Mouse (Mus musculus) cerebellum, adult 11 months (tissue): ENCODE measurements around the gene Fntb.

ENCODE experiments used
- DNase-seq: peaks from one replicate; pipeline ENCODE4 v3.0.0; 2022

Gene Fntb

DNA sequence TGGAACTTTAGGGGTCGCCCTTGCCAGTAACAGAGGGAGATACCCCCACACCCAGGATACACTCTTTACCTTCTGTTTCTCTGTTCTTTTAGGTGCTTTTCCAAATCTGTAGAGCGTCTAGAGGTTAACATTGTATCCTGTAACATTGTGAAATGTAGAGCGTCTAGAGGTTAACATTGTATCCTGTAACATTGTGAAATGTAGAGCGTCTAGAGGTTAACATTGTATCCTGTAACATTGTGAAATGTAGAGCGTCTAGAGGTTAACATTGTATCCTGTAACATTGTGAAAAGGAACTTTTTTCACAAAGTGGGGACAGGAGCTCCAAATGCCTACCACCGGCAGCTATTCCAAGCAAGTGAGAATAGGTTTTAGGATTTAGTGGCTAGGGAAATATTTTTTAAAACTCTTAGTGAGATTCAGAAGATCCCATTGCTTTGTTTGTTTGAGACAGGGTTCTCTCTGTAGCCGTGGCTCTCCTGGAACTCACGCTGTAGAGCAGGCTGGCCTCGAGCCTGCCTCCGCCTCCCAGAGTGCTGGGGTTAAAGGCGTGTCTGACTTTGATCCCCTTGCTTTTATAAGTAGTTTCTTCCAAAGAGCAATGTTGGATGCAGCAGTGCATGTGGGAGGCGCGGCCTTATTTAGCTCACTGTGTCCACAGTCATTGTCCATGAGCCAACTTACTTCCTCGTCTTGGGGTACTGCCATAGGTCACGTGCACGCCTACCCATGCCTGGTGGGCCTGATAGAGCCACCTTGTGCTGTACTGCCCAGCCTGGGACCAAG, 127.7 kb downstream of the Fntb start:
- no peak for DNase-seq

DNA sequence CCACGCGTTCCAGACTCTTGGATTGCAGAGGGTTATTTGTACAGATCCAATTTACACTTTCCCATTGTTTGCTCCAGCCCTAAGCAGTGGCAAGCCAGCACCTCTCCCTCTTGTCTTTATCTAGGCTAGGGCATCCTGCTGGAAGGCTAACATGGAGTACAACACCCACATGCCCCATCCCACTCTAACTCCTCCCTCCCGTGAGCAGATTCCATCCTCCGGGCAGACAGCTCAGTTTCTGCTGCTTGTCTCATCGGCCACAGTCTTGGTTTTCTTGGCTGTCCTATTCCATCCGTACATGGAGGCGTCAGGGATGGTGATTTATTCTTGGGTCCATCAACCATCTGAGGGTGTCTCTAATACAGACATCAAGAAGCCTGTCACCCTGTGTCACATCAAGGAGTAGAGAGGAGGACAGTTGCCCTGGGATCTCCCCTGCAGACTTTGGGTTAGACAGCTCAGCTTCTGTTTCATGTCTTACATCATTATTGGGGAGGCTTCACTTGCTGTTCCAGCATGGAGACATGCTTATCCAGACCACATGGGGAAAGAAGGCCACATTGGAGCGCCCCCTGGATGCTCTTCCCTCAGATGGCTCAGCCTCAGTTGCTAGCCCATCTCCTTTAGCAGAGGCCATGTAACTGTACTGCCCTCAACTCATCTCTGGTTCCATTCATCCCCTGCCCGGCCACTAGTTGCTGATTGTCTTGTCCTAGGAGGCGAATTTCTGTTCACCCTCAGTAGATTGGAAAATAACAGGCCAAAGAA, 129.6 kb downstream of the Fntb start:
- DNase-seq: no peak

DNA sequence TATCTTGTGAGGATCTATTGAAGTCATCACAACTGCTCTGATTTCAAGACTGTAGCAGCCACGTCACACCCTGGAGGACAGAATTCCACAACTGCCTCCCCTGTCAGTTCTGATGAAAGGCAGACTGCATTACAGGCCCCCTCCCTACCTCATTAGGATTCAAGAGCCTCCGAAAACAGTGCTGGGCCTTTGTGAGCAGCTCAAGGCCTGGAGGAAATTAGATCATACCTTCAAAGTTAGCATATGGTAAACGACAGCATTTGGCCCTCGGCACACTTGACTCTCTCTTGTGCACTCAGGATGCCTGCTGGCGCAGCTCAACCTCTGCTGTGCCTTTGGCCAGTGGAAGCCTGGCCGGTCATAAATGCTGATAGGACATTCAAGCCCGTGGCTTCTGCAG, 130.4 kb downstream of the Fntb start:
- DNase-seq: peak; percentile 74

DNA sequence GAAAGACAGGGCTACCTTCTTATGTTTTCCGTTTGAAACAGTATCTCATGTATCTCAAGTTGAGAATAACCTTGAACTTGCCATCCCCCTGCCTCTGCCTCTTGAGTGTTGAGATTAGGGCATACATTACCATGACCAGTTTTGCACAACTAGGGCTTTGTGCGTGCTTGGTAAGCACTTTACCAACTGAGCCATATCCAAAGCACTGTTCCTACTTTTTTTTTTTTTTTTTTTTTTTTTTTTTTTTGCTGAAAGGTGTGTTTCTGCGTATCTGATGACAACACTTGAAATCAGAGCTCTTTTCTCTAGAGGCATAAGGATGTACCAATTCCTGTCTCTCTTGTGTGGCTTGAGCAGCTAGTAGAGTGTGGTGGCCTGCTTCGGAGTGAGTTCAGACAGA, 131.2 kb downstream of the Fntb start:
- DNase-seq: no peak

DNA sequence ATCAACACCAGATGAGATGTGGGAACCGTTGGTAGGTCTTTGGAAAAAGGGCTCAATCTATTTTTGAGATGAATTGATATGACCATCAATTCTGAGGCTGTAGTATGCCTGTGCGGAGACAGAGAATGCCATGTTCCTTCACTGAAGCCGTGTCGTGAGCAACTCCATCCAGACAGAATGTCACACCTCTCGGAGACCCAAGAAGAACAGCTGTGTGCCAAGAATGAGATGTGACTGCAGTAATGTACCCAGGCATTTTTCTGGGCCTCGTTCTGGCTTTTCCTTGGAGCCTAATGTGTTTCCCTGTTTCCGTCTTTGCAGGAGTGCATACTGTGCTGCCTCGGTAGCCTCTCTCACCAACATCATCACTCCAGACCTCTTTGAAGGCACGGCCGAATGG, 131.6 kb downstream of the Fntb start:
- no peak for DNase-seq

DNA sequence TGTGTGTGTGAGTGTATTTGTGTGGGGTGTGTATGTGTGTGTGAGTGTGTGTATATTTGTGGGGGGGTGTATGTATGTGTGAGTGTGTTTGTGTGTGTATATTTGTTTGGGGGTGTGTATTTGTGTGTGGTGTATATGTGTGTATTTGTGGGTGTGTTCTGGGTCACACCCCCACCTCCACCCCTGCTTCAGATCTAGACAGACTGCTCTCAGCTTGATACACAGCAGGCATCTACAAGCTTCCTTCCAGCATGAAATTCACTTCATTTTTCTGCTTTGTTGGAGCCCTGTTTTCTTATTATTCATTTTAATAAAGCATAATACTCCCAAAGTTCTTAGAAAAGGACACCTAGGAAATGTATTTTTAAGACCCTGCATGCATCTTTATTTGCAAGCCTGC, 132.8 kb downstream of the Fntb start:
- no peak for DNase-seq

DNA sequence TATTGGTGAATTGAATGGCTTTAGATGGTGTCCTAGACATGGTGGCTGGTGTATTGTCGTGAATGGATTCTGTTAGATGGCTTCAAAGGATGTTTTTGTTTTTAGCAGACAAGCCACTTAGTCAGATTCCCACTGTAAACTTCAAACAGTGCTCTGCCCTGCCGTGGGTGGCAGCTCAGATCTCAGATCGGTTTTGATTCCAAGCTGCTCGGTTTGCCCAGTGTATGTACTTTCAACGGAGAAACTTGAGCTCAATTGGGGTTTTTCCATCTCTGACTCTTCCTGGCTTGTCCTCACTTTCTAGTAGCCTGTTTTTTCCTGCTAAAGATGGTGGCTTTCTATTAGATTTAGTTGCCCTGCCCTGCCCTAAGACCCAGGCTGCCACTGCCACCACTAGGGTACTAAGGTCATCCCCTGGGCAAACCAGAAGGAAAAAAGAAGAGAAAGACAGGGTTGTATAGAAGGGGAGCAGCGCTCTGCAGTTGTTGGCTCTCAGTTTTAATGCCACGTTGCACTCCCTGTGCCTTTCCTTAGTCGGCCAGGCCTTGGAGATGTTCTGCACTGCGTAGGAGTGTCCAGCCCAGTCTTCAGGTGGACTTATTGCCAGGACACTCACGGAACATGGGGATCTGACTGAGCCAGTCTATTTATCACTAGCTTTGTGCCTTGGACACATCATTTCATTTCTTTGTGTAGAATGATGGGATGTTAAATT, 134.0 kb downstream of the Fntb start:
- DNase-seq: no peak

DNA sequence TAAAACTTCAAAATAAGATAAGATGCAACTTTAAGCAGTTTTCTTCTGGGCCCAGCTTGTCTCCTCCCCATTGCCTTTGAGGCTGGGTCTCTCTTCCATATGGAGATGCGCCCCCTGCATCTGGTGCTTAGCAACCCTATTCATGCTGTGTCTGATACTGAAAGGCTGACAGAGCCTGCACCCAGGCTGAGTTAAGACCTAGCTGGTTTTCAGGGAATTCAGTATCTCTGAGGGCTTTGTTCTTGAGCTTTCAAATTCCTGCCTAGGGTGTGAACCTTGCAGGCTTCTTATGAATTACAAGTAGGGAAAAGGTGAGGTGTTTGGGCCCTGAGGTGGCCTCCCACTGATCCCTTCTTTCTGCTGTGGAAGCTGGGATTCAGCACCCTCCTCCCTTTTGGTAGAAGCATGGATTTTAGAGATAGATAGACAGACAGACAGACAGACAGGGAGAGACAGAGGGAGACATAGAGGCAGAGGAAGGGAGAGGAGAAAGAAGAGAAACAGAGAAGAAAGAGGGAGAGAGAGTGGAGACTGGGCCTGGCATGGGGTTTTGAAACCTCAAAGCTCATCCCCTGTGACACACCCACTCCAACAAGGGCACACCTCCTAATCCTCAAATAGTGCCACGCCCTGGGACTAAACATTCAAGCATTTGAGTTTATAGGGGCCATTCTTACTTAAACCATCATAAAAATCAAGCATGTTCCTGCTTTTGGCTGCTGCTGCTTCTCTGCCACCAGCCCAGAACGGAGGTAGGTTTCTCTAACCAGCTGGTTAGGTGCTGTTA, 136.3 kb downstream of the Fntb start:
- no peak for DNase-seq

DNA sequence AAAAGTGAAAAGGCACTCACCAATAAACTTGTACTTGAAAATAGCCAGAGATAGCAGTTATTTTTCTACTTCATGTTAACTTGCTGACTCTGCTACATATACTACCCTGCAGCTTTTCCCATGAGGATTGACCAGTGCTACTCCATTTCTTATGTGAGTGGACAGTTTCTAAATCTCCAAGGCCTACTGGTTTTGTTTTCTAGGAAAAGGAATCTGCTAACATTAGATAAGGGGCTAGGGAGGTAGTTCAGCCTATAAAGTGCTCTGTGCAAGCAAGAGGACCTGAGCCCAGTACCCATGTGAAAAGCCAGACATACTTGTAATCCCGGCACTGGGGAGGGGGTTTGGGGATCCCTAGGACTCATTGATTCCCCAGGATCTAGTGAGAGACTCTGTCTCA, 140.9 kb downstream of the Fntb start:
- DNase-seq: no peak

DNA sequence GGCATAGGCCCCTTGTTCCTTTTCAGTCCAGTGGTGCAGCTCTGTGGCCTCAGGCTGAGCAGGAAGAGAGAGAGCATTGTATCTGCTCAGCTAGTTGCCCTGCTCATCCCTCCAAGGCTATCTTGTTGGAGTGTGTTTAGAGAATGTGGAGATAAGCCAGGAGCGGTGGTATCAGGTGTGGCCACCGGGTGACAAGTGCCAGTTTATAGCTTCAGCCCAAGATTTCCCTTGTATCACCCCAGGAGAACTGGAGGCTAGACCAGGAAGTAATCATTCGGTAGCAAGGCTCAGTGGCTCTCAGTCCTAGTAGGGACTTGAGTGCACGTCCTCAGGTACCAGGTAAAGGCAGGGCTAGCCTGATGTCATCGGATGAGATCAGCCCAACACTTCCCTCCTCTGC, 143.8 kb downstream of the Fntb start:
- no peak for DNase-seq

DNA sequence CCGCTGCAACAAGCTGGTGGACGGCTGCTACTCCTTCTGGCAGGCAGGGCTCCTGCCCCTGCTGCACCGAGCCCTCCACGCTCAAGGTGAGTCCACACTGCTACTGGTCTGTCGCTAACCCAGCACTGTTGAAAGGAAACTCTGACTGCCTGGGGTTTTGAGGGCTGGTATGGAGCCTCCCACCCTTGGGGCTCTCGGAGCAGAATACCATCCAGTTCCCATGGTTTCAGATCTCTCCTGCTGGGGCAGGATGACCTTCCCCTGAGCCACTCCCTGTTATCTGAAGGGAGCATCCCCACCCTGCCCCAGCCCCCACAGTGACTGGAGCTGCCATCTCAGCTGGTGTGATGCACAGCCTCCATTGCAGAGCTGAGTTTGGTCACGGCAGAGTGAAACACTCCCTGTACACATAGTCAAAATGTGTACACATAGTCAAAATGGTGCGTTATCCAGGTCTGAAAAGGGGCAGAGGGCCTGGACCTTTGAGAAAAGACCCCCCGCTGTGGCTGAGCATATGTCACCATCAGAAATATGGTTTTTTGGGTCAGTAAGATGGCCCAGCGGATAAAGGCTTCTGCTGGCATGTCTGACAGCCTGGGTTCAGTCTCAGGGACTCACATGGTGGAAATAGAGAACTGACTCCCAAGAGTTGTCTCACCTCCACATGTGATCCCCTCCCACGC, 145.0 kb downstream of the Fntb start:
- peak; percentile 69 for DNase-seq

DNA sequence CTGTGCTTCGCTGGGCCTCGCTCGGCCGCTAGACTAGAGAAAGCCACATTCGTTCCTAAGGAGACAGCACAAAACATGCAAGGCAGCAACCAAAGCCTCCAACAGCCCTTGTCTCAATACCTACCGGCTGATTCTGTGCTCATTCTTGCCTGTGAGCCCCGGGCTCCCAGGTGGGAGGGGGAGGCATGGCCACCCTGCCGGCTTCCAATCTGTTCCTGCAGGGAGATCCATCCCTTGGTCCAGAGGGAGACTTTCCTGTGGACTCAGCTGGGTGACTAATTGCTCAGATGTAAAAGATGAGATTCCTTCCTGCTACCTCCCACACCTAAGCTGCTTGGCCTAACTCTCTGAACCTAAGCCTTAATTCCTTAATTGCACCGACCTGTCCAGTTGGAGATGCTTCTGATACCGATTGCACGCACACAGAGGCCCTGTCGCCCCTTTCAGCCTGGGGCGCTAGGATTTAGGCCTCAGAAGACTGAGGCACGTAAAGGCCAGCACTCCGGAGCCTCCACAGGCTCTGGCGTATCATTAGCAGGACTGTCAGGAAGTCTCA, 145.9 kb downstream of the Fntb start:
- peak; percentile 86 for DNase-seq

DNA sequence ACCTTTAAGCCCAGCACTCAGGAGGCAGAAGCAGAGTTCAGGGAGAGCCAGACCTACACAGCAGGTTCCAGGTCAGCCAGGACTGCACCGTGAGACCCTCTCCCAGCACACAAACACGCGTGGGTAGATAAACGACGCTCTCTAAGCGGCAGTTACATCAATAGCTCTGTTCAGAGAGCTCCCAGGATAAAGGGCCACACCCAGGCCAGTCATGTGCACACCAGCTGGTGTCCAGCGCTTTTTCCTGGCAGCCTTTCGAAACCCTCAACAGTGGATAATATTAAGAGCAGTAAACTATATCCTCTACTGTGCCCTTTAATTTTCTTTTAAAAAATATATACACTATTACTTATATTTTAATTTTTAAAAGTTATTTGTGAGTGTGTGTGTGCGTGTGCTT, 146.8 kb downstream of the Fntb start:
- no peak for DNase-seq

DNA sequence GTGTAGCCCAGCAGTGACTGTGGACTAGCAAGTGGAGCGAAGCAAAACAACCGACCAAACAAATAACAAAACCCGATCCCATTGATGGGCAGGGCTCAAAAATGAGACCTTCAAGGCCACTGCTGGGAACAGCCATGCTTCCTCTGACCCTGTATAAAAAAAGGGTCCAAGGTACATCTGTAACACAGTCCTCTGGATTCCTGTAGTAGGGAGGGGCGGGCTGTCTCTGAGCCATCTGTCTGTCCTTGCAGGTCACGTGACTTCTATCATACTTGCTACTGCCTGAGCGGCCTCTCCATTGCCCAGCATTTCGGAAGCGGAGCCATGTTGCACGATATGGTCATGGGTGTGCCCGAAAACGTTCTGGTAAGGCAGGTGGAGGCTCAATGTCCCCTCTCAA, 150.8 kb downstream of the Fntb start:
- DNase-seq: no peak

DNA sequence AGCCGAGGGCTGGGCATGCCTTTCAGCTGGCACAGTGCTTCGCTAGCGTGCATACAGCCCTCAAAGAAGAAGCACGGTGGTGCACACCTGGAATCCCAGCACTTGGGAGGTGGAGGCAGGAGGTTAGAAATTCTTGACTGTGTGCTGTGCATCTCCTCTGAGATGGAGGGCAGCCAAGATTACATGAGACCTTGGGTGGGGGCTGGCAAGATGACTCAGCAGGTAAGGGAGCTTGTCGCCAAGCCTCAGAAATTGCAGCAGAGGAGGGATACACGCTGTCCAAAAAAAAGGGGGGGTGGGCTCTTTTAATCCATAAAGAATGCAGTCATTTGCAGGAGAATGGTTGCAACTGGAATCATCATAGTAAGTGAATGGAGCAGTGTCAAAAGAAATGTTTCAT, 152.7 kb downstream of the Fntb start:
- DNase-seq: no peak

DNA sequence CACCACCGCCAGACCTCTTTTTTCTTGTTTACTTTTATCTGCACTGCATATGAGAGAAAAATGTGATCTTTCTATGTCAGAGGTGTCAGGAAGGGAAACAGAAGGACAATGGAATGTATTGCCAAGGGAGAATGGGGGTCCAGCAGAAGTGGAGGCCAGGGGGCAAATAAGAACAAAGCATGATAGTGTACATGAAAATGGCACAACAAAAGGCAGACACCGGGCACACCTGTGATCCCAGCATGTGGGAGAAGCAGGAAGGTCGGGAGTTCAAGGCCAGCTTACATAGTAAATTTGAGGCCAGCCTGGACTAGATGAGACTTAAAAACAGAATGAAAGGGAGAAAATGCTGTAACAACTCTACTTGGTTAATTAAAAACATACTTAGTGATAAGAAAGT, 153.5 kb downstream of the Fntb start:
- DNase-seq: no peak

DNA sequence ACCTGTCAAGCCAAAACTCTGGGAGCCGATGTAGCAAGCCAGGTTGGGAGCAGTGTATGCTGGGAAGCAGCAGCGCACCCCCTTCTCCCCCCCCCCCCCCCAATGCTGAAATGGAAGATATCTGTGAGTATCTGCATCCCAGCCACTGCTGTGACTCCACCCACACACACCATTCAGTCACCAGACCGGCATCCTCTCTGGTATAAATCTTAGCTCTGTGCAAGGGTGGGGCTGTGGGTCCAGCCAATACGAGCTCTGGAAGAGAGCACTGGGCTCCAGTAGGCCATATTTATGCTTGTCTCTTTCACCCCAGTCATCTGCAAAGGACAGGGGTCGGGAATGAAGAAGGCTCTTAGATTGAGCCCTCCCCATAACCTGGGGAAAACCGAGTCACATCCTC, 155.0 kb downstream of the Fntb start:
- no peak for DNase-seq

DNA sequence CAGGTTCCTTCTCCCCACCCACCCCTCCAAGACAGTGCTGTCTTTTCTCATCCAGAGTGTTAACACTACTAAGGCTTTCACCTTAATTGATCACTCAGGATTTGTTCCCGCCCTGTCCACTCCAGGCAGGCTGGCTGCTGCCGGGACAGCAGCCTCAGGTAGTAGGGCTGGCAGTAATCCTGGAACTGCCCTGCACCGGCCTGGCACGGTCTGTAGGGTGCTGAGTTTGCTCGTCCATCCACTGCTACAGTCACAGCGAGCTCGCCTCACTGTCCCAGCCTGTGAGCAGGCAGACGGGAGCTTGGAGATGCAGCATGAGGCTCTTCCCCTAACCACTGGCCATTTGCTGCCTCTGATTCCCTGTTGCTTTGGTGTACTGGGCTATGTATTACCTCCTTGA, 155.6 kb downstream of the Fntb start:
- DNase-seq: no peak

DNA sequence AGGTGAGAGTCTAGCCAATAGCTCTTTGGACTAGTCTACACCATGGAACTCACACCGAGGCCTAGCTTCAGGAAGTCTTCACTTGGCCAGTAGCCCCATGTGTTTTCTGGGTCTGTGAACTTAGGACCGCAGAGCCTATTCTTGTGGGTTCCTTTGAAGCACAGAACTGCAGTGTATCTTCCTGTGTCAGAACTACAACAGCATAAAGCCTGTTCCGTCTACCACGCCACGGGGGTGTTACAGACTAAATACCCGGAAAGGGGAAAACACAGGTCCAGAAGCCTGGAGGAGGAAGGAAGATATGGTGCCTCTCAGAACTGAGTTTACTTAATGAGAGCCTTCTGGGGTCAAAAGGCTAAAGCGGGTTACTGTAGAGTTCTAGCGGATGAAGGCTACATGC, 157.7 kb downstream of the Fntb start:
- DNase-seq: no peak

DNA sequence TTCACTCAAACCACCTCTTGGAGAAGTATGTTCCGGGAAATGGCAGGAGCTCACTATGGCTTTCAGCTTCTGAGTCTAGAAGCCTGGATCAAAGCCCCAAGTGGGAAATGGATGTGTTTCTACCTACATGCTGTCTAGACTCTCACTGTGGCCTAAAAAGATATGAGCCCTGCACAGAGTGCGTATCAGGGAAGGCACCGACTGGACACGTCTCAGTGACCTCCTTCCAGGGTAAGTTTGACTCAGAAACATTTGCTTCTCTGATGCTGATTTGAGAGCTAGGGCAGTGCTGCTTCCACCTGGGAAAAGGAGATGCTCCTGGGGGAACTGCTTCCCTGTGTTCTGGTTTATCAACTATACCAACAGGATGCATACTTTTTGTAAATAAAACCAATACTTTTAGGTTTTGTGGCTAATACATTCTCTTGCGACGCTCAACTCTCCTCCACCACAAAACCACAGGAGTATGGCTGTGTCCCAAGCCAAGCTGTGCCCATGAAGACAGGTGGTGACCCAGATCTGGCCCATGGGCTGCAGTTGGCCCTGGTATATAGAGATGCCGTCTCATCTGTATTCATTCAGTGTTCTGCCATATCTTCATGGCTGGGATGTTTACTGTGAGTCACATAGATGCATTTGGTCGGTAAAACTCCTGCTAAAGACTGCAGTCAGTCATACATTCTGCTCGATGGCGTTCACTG, 159.7 kb downstream of the Fntb start:
- peak; percentile 70 for DNase-seq

DNA sequence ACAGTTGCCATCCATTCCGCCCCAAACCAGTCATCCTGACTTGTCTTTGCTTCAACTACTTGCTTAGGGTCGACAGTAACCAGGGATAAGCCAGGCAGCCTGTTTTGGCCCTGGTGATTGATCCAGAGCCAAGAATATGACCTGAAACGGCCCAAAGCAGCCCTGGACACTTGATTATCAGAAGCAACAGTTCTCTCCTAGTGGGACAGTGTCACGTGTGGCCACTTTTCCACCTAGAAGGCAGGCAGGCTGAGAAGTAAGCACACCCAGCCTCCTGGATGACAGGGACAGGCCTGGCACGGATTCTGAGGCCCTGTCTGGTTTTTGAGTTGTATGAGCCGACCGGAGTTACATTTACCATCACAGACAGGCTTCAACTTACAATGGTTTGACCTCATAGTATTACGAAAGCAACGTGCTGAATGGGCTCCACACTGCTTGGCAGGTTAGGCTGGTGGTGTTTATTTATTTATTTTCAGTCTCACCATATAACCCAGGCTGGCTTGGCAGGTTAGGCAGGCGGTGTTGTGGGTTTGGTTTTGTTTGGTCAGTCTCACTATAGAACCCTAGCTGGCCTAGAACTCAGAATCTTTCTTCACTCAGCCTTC, 161.1 kb downstream of the Fntb start:
- DNase-seq: no peak
